Mouse (Mus musculus): ENCODE measurements around the gene Svop.

GRCm38 (mm10) chr5:113981171-113981570, 110.2 kb downstream of the Svop start:
- TF ChIP-seq CTCF (IDR thresholded peaks at IDR 0.05; ENCODE audit: extremely low read depth, insufficient read depth, low read length) (no peak), POLR2A (IDR thresholded peaks at IDR 0.05; ENCODE audit: extremely low read depth, insufficient read depth, low read length) (no peak)

All from cortical plate, adult 2 months (tissue).